Mouse (Mus musculus) right cerebral cortex, adult 18-20 months (tissue): ENCODE results near the gene Ppfia3.

Experiments used
- DNase-seq: peaks from one replicate; pipeline ENCODE4 v3.0.0; 2022; ENCODE audit warnings: mixed read lengths

Ppfia3 gene

GRCm38 (mm10) chr7:45308551-45309240 is 58.1 kb downstream of the Ppfia3 start:
- no peak for DNase-seq

- DNase-seq = peak; percentile 66
Measured at GRCm38 (mm10) chr7:45305275-45305674, 61.5 kb downstream of the Ppfia3 start.

GRCm38 (mm10) chr7:45304869-45305268 is 62.0 kb downstream of the Ppfia3 start:
- DNase-seq = no peak

DNA sequence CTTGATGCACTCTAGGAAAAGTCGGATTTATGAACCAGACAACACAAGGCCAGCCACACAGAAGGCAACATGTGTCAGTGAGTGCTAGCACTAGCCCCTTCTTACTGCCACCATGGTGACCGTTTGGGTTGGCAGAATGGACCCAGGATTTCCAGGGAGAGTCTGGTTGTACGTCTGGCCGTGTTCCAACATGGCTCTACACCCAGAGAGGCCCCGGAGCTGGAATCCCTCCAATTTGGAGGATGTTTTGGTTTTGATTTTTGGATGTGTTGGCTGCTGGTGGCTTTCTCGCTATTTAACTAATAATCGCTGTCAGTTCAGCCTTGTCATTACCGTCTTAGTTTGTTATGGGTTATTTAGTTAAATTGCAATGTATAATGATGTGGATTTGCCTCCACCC is 64.2 kb downstream of the Ppfia3 start:
- no peak for DNase-seq

DNA sequence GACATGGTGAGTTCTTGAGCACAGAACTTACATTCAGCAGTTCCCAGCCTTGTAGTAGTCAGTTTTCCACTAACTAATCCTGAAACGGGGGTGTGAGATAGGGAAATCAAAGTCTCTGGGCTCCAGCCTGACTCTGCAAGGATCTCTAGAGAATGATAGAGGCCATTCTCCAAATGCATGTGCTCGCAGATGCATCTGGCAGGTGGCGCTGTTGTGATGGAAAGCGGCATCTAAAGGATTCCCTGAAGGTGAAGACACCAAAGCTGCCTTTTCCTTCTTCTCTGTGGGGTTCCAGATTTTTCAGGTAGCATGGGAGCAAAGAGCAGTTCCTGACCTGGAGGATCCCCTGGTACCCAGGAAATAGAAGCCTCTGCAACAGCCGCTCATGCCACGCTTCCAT is 66.5 kb downstream of the Ppfia3 start:
- DNase-seq = peak; percentile 79

GRCm38 (mm10) chr7:45299752-45300151 is 67.1 kb downstream of the Ppfia3 start:
- peak; percentile 73 for DNase-seq

GRCm38 (mm10) chr7:45297563-45297962 is 69.3 kb downstream of the Ppfia3 start:
- DNase-seq = no peak

DNA sequence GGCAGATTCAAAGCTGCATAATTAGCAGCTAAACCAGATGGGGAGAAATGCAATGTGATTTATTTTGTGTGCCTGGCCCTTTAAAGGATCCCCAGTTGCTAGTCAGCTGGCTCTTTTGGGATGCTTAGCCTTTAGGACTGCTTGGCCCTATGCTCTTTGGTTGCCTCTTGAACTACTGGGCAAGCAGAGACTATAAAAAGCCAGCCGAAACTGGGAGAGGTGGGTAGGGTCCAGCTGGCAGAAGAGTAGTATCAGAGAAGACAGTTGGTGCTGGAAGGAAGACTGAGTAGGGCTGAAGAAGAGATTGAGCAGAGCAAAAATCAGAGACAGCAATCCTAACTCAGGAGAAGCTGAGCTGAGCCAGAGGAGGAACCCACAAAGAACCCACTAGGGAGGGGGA is 70.2 kb downstream of the Ppfia3 start:
- DNase-seq = no peak
